Mouse (Mus musculus): ENCODE results near the gene Mettl6. TPM values are rescaled to one million over a fixed set of nuclear protein-coding genes. Genes with fewer than 3 reads are reported as not detected.

Gene Mettl6
- polyA plus RNA-seq, 1 experiment from 2014 or later: 43.1 TPM

DNA sequence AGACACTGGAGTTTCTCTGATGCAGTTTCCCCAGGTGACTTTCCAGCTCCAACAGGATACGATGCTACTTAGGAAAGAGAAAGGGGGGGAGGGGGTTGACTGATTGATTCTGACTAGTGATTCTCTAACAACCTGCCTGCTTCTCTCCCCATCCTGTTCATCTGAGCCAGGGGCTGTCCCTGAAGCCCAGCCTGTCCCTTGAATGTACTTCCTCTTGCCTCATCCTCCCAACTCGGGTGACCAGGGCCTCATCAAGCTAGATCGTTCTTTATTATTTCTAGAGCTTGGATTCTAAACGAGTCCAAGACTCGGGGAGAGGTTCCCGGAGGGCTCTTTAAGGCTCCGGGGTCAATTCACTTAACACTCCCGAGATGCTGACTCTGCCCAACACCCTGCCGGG, 939 bp downstream of the Mettl6 start:
- Histone ChIP-seq H3K4me1 (ENCODE audit: control insufficient read depth, insufficient read depth, low read length) (peaks cover 32% of the 10 kb centered on the region), H3K36me3 (ENCODE audit: control insufficient read depth, insufficient read depth, low read length) (peaks cover 7% of the 10 kb centered on the region), H3K27me3 (ENCODE audit: control insufficient read depth, insufficient read depth, low read depth, low read length) (no peaks in the 10 kb centered on the region), H3K9ac (ENCODE audit: low read depth, low read length) (peak overlapping the region; percentile 90), H3K4me3 (ENCODE audit: low read depth, low read length) (peak overlapping the region; percentile 94), H3K4me2 (ENCODE audit: low read length) (peak overlapping the region; percentile 87), H3K9me3 (replicated peaks; ENCODE audit: control insufficient read depth, low read length, poor library complexity, severe bottlenecking) (no peaks in the 10 kb centered on the region), H3K27ac (ENCODE audit: low read length) (no peak overlapping the region)
- no peak for ATAC-seq
- 52% methylated on average over 9 of the region's 9 CpGs for WGBS

DNA sequence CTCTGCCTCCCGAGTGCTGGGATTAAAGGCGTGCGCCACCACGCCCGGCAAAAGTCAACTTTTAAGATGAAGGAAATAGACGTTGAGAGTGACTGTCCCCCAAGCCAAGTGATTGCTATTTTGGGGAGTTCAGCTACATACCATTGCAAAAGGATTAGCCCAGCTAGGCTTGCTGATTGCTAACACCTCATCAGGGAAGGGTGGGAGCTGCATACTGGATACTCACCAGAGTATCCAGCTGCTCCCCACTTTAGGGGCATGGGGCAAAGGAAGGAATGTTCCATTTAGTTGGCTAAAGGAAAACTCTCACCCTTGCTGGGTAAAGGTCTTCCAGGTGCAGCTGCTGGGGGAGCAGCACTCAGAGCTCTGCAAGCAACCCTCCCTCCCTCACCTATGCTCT, 6.8 kb downstream of the Mettl6 start:
- no peaks in the 10 kb centered on the region for H3K27me3 ChIP-seq (ENCODE audit: control insufficient read depth, insufficient read depth, low read depth, low read length)
- no peak overlapping the region for H3K4me2 ChIP-seq (ENCODE audit: low read length)
- H3K4me1 ChIP-seq (ENCODE audit: control insufficient read depth, insufficient read depth, low read length): peaks cover 5% of the 10 kb centered on the region
- 92% methylated on average over 6 of the region's 6 CpGs for WGBS
- peaks cover 29% of the 10 kb centered on the region for H3K36me3 ChIP-seq (ENCODE audit: control insufficient read depth, insufficient read depth, low read length)
- no peak overlapping the region for H3K9ac ChIP-seq (ENCODE audit: low read depth, low read length)
- no peak overlapping the region for H3K4me3 ChIP-seq (ENCODE audit: low read depth, low read length)
- H3K9me3 ChIP-seq (replicated peaks; ENCODE audit: control insufficient read depth, low read length, poor library complexity, severe bottlenecking): no peaks in the 10 kb centered on the region
- no peak for ATAC-seq
- H3K27ac ChIP-seq (ENCODE audit: low read length): no peak overlapping the region

DNA sequence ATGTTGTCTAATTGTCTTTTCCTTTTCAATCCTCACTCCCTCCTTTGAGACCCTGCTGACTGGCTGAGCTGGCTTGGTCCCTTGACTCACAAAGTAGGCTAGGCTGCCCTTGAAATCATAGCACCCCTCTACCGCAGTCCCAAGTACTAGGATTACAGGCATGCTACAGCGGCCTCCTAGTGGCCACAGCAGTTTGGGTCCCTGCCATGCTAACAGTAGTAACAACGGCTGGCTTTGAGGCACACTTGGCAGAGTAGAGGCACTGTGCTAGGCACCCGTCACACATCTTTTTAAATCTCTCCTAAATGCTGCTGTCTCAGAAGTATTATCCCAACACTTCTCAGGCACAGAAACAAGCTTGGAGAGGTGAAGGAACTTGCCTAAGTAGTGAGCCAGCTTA, 8.4 kb downstream of the Mettl6 start:
- H3K27ac ChIP-seq (ENCODE audit: low read length): no peak overlapping the region
- H3K4me1 ChIP-seq (ENCODE audit: control insufficient read depth, insufficient read depth, low read length): no peaks in the 10 kb centered on the region
- H3K9me3 ChIP-seq (replicated peaks; ENCODE audit: control insufficient read depth, low read length, poor library complexity, severe bottlenecking): no peaks in the 10 kb centered on the region
- no peak overlapping the region for H3K9ac ChIP-seq (ENCODE audit: low read depth, low read length)
- no peak overlapping the region for H3K4me2 ChIP-seq (ENCODE audit: low read length)
- H3K27me3 ChIP-seq (ENCODE audit: control insufficient read depth, insufficient read depth, low read depth, low read length): no peaks in the 10 kb centered on the region
- ATAC-seq: no peak
- peaks cover 42% of the 10 kb centered on the region for H3K36me3 ChIP-seq (ENCODE audit: control insufficient read depth, insufficient read depth, low read length)
- WGBS: 87% methylated on average over 4 of the region's 4 CpGs
- H3K4me3 ChIP-seq (ENCODE audit: low read depth, low read length): no peak overlapping the region

DNA sequence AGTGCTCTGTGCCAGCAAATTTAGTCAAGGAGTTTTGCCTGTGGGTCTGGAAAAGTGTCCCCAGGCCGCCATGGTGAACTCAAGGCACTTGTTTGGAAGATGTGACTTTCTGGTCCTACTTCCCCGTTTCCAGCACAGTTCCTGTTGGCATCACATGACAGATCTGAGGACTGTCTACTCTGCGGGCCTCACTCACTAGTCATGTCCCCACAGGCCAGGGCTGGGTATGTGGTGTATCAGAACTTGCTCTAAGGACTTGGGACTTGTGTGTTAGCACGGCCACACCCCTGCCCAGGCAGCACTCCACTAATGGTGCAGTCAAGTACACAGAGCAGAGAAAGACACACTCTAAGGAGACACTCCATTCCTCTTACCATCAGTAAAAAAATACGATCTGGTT, 12.4 kb downstream of the Mettl6 start:
- ATAC-seq: no peak
- 93% methylated on average over 5 of the region's 5 CpGs for WGBS
- Histone ChIP-seq H3K9ac (ENCODE audit: low read depth, low read length) (no peak overlapping the region), H3K36me3 (ENCODE audit: control insufficient read depth, insufficient read depth, low read length) (peaks cover 51% of the 10 kb centered on the region), H3K4me2 (ENCODE audit: low read length) (no peak overlapping the region), H3K4me3 (ENCODE audit: low read depth, low read length) (no peak overlapping the region), H3K4me1 (ENCODE audit: control insufficient read depth, insufficient read depth, low read length) (no peaks in the 10 kb centered on the region), H3K27ac (ENCODE audit: low read length) (no peak overlapping the region), H3K27me3 (ENCODE audit: control insufficient read depth, insufficient read depth, low read depth, low read length) (no peaks in the 10 kb centered on the region), H3K9me3 (replicated peaks; ENCODE audit: control insufficient read depth, low read length, poor library complexity, severe bottlenecking) (no peaks in the 10 kb centered on the region)

DNA sequence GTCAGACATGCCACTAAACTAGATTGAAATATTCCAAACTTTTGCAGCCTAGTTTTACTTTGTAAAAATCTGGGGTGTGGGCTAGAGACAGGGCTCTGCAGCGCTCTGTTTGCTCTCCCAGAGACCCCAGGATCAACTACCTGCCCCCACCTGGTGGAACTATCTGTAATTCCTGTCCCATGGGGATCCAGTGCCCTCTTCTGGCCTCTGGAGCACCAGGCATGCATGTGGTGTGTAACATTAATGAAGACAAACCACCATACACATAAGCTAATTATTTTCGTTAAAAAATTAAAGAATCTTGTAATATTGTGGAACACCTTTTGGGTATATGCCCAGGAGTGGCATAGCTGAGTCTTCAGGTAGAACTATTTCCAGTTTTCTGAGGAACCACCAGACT, 21.5 kb downstream of the Mettl6 start:
- Histone ChIP-seq H3K9ac (ENCODE audit: low read depth, low read length) (no peak overlapping the region), H3K9me3 (replicated peaks; ENCODE audit: control insufficient read depth, low read length, poor library complexity, severe bottlenecking) (no peaks in the 10 kb centered on the region), H3K27ac (ENCODE audit: low read length) (no peak overlapping the region), H3K4me1 (ENCODE audit: control insufficient read depth, insufficient read depth, low read length) (no peaks in the 10 kb centered on the region), H3K4me3 (ENCODE audit: low read depth, low read length) (no peak overlapping the region), H3K4me2 (ENCODE audit: low read length) (no peak overlapping the region), H3K27me3 (ENCODE audit: control insufficient read depth, insufficient read depth, low read depth, low read length) (no peaks in the 10 kb centered on the region), H3K36me3 (ENCODE audit: control insufficient read depth, insufficient read depth, low read length) (peaks cover under 1% of the 10 kb centered on the region; the same call in 1 of the 2 replicates)
- 79% methylated on average over 2 of the region's 2 CpGs for WGBS
- ATAC-seq: no peak

DNA sequence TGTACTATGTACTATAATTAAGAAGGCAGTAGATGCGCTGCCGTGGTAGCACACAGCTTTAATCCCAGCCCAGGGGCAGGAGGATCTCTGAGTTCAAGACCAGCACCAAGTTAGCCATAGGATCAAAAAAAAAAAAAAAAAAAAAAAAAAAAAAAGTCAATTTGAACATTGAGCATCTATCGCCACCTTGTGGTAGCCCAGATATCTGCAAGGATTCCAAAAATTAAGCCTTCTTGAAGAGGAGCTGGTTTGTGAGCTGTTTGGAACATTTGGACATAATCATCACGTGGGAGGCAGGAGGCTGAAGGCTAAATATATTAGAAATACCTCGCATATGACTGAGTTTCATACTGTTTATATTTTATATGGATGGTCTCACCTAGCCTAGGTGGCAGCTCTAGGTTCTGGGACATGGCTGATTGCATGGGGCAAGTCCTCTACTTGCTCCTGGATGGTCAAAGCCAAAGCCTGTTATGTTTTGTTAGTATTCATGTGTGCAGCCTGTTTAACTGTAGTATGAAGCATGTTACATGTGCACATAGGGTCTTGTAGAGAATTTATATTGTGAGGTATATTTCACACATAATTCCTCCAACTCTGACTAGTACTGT, 22.3 kb downstream of the Mettl6 start:
- Histone ChIP-seq H3K27ac (ENCODE audit: low read length) (no peak overlapping the region), H3K36me3 (ENCODE audit: control insufficient read depth, insufficient read depth, low read length) (no peaks in the 10 kb centered on the region), H3K27me3 (ENCODE audit: control insufficient read depth, insufficient read depth, low read depth, low read length) (no peaks in the 10 kb centered on the region), H3K4me3 (ENCODE audit: low read depth, low read length) (no peak overlapping the region), H3K4me1 (ENCODE audit: control insufficient read depth, insufficient read depth, low read length) (no peaks in the 10 kb centered on the region), H3K4me2 (ENCODE audit: low read length) (no peak overlapping the region), H3K9ac (ENCODE audit: low read depth, low read length) (no peak overlapping the region), H3K9me3 (replicated peaks; ENCODE audit: control insufficient read depth, low read length, poor library complexity, severe bottlenecking) (no peaks in the 10 kb centered on the region)
- 2% methylated on average over 5 of the region's 5 CpGs for WGBS
- no peak for ATAC-seq

DNA sequence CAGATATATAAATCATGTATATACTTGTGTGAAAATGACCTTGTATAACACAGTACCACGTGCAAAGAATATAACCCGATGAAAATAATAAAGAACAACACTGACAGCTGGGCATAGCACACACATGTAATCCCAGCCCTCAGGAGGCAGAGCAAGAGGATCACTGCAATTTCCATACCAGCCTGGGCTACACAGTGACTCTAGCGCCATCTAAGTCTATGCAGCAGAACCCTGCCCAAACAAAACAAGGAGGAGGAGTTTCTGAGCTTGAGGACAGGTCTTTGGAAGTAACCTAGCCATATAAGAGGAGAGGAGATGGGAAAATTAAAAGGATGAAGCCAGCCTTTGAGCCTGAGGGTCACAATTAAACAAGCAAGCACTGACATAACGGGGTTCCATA, 25.1 kb downstream of the Mettl6 start:
- no peak overlapping the region for H3K4me3 ChIP-seq (ENCODE audit: low read depth, low read length)
- H3K4me1 ChIP-seq (ENCODE audit: control insufficient read depth, insufficient read depth, low read length): no peaks in the 10 kb centered on the region
- no peaks in the 10 kb centered on the region for H3K36me3 ChIP-seq (ENCODE audit: control insufficient read depth, insufficient read depth, low read length)
- H3K27me3 ChIP-seq (ENCODE audit: control insufficient read depth, insufficient read depth, low read depth, low read length): no peaks in the 10 kb centered on the region
- H3K9ac ChIP-seq (ENCODE audit: low read depth, low read length): no peak overlapping the region
- no peak overlapping the region for H3K4me2 ChIP-seq (ENCODE audit: low read length)
- 51% methylated on average over 4 of the region's 4 CpGs for WGBS
- no peak overlapping the region for H3K27ac ChIP-seq (ENCODE audit: low read length)
- no peak for ATAC-seq
- no peaks in the 10 kb centered on the region for H3K9me3 ChIP-seq (replicated peaks; ENCODE audit: control insufficient read depth, low read length, poor library complexity, severe bottlenecking)

DNA sequence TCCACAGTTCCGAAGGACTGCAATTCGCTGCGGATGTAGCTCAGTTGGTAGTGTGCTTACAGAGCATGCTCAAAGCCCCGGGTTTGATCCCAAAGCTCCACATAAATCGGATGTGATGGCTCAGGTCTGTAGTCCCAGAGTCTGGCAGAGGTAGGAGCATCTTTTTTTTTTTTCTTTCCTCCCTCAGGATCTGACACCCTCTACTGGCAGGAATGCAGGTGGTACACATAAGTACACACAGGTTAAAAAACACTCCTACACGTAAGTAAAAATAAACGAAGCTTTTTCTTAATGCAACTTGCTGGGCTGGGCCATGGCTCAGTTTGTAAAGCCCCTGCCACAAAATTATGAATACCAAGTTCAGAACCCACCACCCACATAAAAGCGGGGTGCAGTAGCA, 30.7 kb downstream of the Mettl6 start:
- Histone ChIP-seq H3K4me2 (ENCODE audit: low read length) (no peak overlapping the region), H3K27me3 (ENCODE audit: control insufficient read depth, insufficient read depth, low read depth, low read length) (no peaks in the 10 kb centered on the region), H3K4me1 (ENCODE audit: control insufficient read depth, insufficient read depth, low read length) (no peaks in the 10 kb centered on the region), H3K9ac (ENCODE audit: low read depth, low read length) (no peak overlapping the region), H3K4me3 (ENCODE audit: low read depth, low read length) (no peak overlapping the region), H3K36me3 (ENCODE audit: control insufficient read depth, insufficient read depth, low read length) (no peaks in the 10 kb centered on the region), H3K27ac (ENCODE audit: low read length) (no peak overlapping the region), H3K9me3 (replicated peaks; ENCODE audit: control insufficient read depth, low read length, poor library complexity, severe bottlenecking) (no peaks in the 10 kb centered on the region)
- WGBS: 57% methylated on average over 8 of the region's 8 CpGs
- ATAC-seq: no peak

DNA sequence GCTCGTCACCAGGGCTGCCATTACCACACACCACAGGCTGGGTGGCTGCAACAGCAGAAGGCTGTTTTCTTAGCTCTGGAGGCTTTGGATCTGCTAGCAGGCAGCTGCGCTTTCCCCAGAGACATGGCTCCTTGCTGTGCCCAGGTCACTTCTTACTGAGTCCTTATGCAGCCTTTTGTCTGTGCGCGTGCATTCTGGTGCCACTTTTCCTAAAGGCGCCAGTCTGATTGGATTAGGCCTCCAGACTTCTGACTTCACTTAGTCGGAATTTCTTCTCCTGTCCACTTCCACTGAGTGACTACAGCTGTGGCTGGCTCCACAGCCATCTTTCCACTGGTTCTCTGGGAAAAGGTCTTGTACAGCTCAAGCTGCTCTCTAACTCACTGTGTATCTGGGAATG, 32.0 kb downstream of the Mettl6 start:
- H3K9me3 ChIP-seq (replicated peaks; ENCODE audit: control insufficient read depth, low read length, poor library complexity, severe bottlenecking): no peaks in the 10 kb centered on the region
- ATAC-seq: no peak
- H3K4me3 ChIP-seq (ENCODE audit: low read depth, low read length): no peak overlapping the region
- no peaks in the 10 kb centered on the region for H3K27me3 ChIP-seq (ENCODE audit: control insufficient read depth, insufficient read depth, low read depth, low read length)
- H3K9ac ChIP-seq (ENCODE audit: low read depth, low read length): no peak overlapping the region
- no peak overlapping the region for H3K4me2 ChIP-seq (ENCODE audit: low read length)
- H3K27ac ChIP-seq (ENCODE audit: low read length): no peak overlapping the region
- H3K36me3 ChIP-seq (ENCODE audit: control insufficient read depth, insufficient read depth, low read length): no peaks in the 10 kb centered on the region
- WGBS: 68% methylated on average over 6 of the region's 6 CpGs
- no peaks in the 10 kb centered on the region for H3K4me1 ChIP-seq (ENCODE audit: control insufficient read depth, insufficient read depth, low read length)
